Mouse (Mus musculus): ENCODE measurements around the gene Prkch. TPM values are rescaled to one million over a fixed set of nuclear protein-coding genes. Genes with fewer than 3 reads are reported as not detected.

Gene Prkch
- polyA plus RNA-seq, 1 experiment, result 44.7 TPM

DNA sequence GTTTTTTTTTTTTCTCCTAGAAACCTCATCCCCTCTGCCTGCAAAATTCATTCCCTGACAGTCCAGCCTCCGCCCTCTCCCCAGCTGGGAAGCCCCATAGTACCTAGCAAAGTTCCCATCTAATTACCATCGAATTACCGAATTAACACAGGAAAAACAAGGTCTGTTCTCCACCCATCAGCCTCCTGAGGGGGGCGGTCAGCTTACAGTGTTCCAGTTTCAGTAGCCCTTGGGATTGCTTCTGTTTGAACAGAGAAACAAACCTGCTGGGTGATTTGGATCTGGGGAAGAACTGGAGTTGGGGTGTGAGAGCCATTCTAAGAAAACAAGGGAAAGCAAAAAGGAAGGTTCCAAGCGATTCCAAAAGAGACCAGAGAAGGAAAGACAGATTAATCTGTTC is 209.1 kb downstream of the Prkch start:
- Histone ChIP-seq H3K27ac (ENCODE audit: insufficient read depth, low read depth, low read length) (no peak overlapping the region), H3K4me1 (ENCODE audit: control insufficient read depth, insufficient read depth, low read length) (peaks cover 39% of the 10 kb centered on the region), H3K4me3 (ENCODE audit: insufficient read depth, low read length) (no peak overlapping the region)
- TF ChIP-seq CTCF (IDR thresholded peaks at IDR 0.05; ENCODE audit: low read depth, low read length), result no peak
- no peak for TF ChIP-seq POLR2A (IDR thresholded peaks at IDR 0.05; ENCODE audit: borderline replicate concordance, low read depth, low read length)

DNA sequence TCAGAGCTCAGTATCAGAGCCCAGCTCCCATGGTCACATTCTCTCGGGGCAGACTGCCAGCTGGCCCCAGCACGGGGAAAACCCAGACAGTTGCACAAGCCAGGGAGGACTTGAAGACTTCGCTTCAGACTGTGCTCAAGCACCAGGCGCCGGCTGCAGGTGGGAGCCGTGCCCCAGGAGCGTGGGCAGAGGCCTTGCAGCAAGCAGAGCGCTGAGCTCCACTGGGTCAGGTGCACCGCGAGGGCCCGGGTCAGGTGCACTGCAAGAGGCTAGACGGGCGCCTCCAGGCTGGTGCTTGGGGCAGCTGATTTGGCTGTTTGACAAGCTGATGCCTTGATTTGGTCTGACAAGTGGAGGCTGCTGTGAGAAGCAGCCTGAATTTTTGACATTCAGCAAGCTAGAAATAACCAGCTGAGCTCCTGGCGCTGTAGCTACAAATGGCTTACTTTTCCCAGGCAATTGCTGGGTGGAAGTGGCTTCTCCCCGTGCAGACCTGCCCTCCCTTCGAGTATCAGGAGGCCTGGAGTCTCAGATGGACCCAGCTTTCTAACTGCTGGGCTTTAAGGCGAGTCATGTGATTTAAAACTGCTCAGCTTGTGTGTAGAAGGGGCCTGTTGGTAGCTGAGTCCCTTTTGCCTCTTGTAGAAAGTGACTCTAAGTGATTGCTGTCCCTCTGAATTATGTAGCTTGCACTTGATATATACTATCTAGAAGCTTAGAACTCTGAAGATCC is 209.7 kb downstream of the Prkch start:
- H3K4me1 ChIP-seq (ENCODE audit: control insufficient read depth, insufficient read depth, low read length), result peaks cover 39% of the 10 kb centered on the region
- H3K4me3 ChIP-seq (ENCODE audit: insufficient read depth, low read length), result peak overlapping the region; percentile 28; the same call in 1 of the 2 replicates
- TF ChIP-seq POLR2A (IDR thresholded peaks at IDR 0.05; ENCODE audit: borderline replicate concordance, low read depth, low read length), result 0 out of 2 replicates have a peak, but pooled peaks have one; percentile 4
- TF ChIP-seq CTCF (IDR thresholded peaks at IDR 0.05; ENCODE audit: low read depth, low read length), result no peak
- no peak overlapping the region for H3K27ac ChIP-seq (ENCODE audit: insufficient read depth, low read depth, low read length)

- no peak for TF ChIP-seq CTCF (IDR thresholded peaks at IDR 0.05; ENCODE audit: low read depth, low read length)
- TF ChIP-seq POLR2A (IDR thresholded peaks at IDR 0.05; ENCODE audit: borderline replicate concordance, low read depth, low read length), result no peak
- Histone ChIP-seq H3K27ac (ENCODE audit: insufficient read depth, low read depth, low read length) (no peak overlapping the region), H3K4me1 (ENCODE audit: control insufficient read depth, insufficient read depth, low read length) (peaks cover 15% of the 10 kb centered on the region), H3K4me3 (ENCODE audit: insufficient read depth, low read length) (no peak overlapping the region)
Observed at GRCm38 (mm10) chr12:73799671-73800070, 215.1 kb downstream of the Prkch start.

GRCm38 (mm10) chr12:73800886-73801285 is 216.3 kb downstream of the Prkch start:
- H3K27ac ChIP-seq (ENCODE audit: insufficient read depth, low read depth, low read length), result no peak overlapping the region

DNA sequence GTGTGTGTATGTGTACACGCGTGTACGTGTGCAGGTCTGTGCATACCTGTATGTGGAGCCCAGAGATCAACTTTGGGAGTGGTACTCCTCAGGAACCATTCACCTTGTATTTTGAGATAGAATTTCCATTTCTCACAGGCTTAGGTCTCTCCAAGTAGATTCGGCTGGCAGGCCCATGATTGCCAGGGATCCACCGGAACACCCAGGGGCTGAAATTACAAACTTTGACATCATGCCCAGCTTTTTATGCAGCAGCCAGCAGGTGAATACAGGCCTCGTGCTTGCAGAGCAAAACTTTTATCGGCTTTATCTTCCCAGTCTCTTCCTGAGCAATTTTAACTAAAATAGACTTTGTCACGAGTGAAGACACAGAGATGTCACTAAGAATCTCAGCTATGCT is 217.2 kb downstream of the Prkch start:
- Histone ChIP-seq H3K4me3 (ENCODE audit: insufficient read depth, low read length) (no peak overlapping the region), H3K4me1 (ENCODE audit: control insufficient read depth, insufficient read depth, low read length) (peaks cover 12% of the 10 kb centered on the region), H3K27ac (ENCODE audit: insufficient read depth, low read depth, low read length) (no peak overlapping the region)
- no peak for TF ChIP-seq CTCF (IDR thresholded peaks at IDR 0.05; ENCODE audit: low read depth, low read length)
- no peak for TF ChIP-seq POLR2A (IDR thresholded peaks at IDR 0.05; ENCODE audit: borderline replicate concordance, low read depth, low read length)

More at GRCm38 (mm10) chr12:73800886-73801285, 216.3 kb downstream of the Prkch start:
- peaks cover 12% of the 10 kb centered on the region for H3K4me1 ChIP-seq (ENCODE audit: control insufficient read depth, insufficient read depth, low read length)
- no peak overlapping the region for H3K4me3 ChIP-seq (ENCODE audit: insufficient read depth, low read length)
- TF ChIP-seq POLR2A (IDR thresholded peaks at IDR 0.05; ENCODE audit: borderline replicate concordance, low read depth, low read length) (no peak), CTCF (IDR thresholded peaks at IDR 0.05; ENCODE audit: low read depth, low read length) (no peak)

- no peak for TF ChIP-seq POLR2A (IDR thresholded peaks at IDR 0.05; ENCODE audit: borderline replicate concordance, low read depth, low read length)
- no peak for TF ChIP-seq CTCF (IDR thresholded peaks at IDR 0.05; ENCODE audit: low read depth, low read length)
- no peak overlapping the region for H3K4me3 ChIP-seq (ENCODE audit: insufficient read depth, low read length)
- H3K27ac ChIP-seq (ENCODE audit: insufficient read depth, low read depth, low read length), result no peak overlapping the region
- peaks cover 12% of the 10 kb centered on the region for H3K4me1 ChIP-seq (ENCODE audit: control insufficient read depth, insufficient read depth, low read length)
Observed at GRCm38 (mm10) chr12:73802379-73803057, 217.9 kb downstream of the Prkch start.

DNA sequence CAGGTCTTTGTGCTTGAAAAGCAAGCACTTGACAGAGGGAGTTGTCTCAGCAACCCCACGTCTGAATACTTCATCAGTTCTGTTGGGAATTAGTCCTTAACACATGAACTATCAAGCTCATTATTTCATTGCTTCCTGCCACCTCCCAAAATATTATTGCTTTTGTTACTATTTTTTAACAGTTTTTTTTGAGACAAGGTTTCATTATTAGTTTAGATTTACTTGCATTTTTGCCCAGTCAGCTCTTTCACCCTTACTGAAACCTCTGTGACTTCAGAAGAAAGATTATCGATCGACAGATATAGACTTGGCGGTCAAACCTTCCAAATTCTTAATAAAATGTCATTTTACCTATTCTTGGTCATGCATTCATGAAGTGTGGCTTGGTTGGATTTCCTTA is 219.3 kb downstream of the Prkch start:
- TF ChIP-seq CTCF (IDR thresholded peaks at IDR 0.05; ENCODE audit: low read depth, low read length), result no peak
- no peak for TF ChIP-seq POLR2A (IDR thresholded peaks at IDR 0.05; ENCODE audit: borderline replicate concordance, low read depth, low read length)
- H3K4me1 ChIP-seq (ENCODE audit: control insufficient read depth, insufficient read depth, low read length), result peaks cover 12% of the 10 kb centered on the region
- no peak overlapping the region for H3K27ac ChIP-seq (ENCODE audit: insufficient read depth, low read depth, low read length)
- H3K4me3 ChIP-seq (ENCODE audit: insufficient read depth, low read length), result no peak overlapping the region

GRCm38 (mm10) chr12:73805541-73805940 is 220.9 kb downstream of the Prkch start:
- H3K4me3 ChIP-seq (ENCODE audit: insufficient read depth, low read length), result no peak overlapping the region
- peaks cover 7% of the 10 kb centered on the region for H3K4me1 ChIP-seq (ENCODE audit: control insufficient read depth, insufficient read depth, low read length)
- H3K27ac ChIP-seq (ENCODE audit: insufficient read depth, low read depth, low read length), result no peak overlapping the region
- no peak for TF ChIP-seq CTCF (IDR thresholded peaks at IDR 0.05; ENCODE audit: low read depth, low read length)
- no peak for TF ChIP-seq POLR2A (IDR thresholded peaks at IDR 0.05; ENCODE audit: borderline replicate concordance, low read depth, low read length)

- TF ChIP-seq CTCF (IDR thresholded peaks at IDR 0.05; ENCODE audit: low read depth, low read length) (no peak), POLR2A (IDR thresholded peaks at IDR 0.05; ENCODE audit: borderline replicate concordance, low read depth, low read length) (no peak)
- H3K27ac ChIP-seq (ENCODE audit: insufficient read depth, low read depth, low read length), result no peak overlapping the region
- no peak overlapping the region for H3K4me3 ChIP-seq (ENCODE audit: insufficient read depth, low read length)
- peaks cover 2% of the 10 kb centered on the region for H3K4me1 ChIP-seq (ENCODE audit: control insufficient read depth, insufficient read depth, low read length)
Observed at GRCm38 (mm10) chr12:73806003-73806402, 221.4 kb downstream of the Prkch start.

GRCm38 (mm10) chr12:73807228-73807627 is 222.6 kb downstream of the Prkch start:
- H3K4me3 ChIP-seq (ENCODE audit: insufficient read depth, low read length), result no peak overlapping the region
- no peak overlapping the region for H3K27ac ChIP-seq (ENCODE audit: insufficient read depth, low read depth, low read length)
- H3K4me1 ChIP-seq (ENCODE audit: control insufficient read depth, insufficient read depth, low read length), result no peaks in the 10 kb centered on the region
- no peak for TF ChIP-seq CTCF (IDR thresholded peaks at IDR 0.05; ENCODE audit: low read depth, low read length)
- TF ChIP-seq POLR2A (IDR thresholded peaks at IDR 0.05; ENCODE audit: borderline replicate concordance, low read depth, low read length), result no peak
